Mouse (Mus musculus): Measurements from ENCODE around the gene Oasl2.

GRCm38 (mm10) chr5:114942074-114942765 lies 45.5 kb downstream of the Oasl2 start, which contains the start of gene 2210016L21Rik:
- no peak for TF ChIP-seq CTCF (conservative IDR thresholded peaks at IDR 0.05; ENCODE audit: low read length)
- TF ChIP-seq POU5F1 (IDR thresholded peaks at IDR 0.05; ENCODE audit: borderline replicate concordance, low read length): no peak
- no peak for TF ChIP-seq NANOG (IDR thresholded peaks at IDR 0.05; ENCODE audit: borderline replicate concordance, low read length)
